Mouse (Mus musculus) embryonic fibroblast, embryonic 13.5 days (primary cell): ENCODE results near the gene Timm8a2.

Source experiments
- CTCF ChIP-seq: IDR thresholded peaks from 2 replicates; pipeline ENCODE4 v1.5.1; 2011; ENCODE audit warnings: mild to moderate bottlenecking, control low read depth, low read length, moderate library complexity, borderline replicate concordance; ENCODE audit not compliant: insufficient read depth
- POLR2A ChIP-seq: IDR thresholded peaks from 2 replicates; pipeline ENCODE4 v1.6.1; 2011; ENCODE audit warnings: low read depth, mild to moderate bottlenecking, control low read depth, low read length, moderate library complexity

DNA sequence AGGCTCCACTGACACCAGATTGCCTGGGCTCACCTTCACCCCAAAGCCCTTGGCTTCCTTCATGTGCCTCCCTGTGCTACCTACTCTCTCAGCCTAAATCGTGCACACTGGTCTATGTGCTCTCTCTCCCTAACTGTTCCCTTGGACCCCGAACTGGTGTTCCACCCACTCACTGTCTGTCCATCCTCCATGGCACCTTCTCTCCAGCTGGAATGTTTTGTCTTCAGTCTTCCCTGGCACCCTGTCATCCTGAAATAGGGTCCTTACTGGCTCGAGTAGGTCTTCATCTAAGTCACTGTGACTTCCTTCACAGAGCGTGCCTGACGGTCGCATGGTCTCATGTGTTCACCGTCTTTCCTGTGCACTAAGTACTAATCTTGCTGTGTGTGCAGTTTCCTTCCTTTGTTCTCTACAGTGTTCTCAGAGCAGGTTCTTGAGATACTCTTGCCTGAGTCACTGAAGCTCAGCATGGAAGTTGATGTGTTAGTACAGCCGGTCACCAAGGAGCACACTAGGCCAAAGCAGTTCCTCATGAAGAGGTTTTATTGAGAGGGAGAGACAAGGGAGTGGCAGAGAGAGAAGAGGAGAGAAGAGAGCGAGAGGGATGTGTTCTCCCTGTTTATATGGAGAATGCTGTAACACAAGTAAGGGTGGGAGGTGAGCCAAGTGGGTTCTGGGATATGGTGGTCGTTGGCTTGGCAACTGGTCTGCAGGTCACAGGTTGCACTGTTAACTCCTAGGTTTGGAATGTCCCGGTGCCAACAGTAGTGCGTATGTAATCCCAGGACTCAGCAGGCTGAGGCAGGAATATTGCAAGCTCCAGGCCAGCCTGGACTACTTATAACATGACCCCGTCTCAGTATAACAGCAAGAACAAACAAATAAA lies 41.8 kb upstream of the Timm8a2 start:
- TF ChIP-seq CTCF = no peak
- no peak for TF ChIP-seq POLR2A
